Mouse (Mus musculus) testis, postnatal 14 days (tissue): Measurements from ENCODE around the gene Tcf7l1.
A peak's percentile ranks its signal among the peaks of the same experiment; 100 is the strongest.

Experiments used
- DNase-seq: peaks from one replicate; pipeline ENCODE4 v3.0.0; 2021; ENCODE audit warnings: low spot score

Gene Tcf7l1

GRCm38 (mm10) chr6:72659717-72660390, 129.2 kb downstream of the Tcf7l1 start:
- DNase-seq: no peak

GRCm38 (mm10) chr6:72658006-72658405, 131.0 kb downstream of the Tcf7l1 start:
- DNase-seq: no peak

DNA sequence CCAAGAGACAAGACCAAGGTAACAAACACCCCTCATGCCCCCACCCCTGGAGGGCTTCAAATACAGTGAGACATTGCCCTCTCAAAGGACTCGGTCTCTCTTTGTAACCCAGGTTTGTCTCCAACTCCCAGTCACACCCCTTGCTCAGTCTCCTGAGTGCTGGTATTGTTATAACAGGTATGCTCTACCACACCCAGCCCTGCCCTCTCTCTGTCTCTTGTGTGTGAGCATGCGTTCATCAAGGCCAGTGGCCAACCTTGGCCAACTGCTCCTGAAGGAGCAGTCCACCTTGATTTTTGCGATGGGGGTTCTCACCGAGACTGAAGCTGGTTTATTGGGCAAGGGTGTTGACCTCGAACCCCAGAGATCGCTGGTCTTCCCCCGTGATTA, 133.0 kb downstream of the Tcf7l1 start:
- DNase-seq: no peak

- DNase-seq: peak; percentile 45
These were observed 133.6 kb downstream of the Tcf7l1 start for GRCm38 (mm10) chr6:72655309-72656052.

GRCm38 (mm10) chr6:72654355-72654754, 134.7 kb downstream of the Tcf7l1 start:
- DNase-seq: no peak

- peak; percentile 46 for DNase-seq
These were observed 135.6 kb downstream of the Tcf7l1 start for GRCm38 (mm10) chr6:72653419-72653818.

DNA sequence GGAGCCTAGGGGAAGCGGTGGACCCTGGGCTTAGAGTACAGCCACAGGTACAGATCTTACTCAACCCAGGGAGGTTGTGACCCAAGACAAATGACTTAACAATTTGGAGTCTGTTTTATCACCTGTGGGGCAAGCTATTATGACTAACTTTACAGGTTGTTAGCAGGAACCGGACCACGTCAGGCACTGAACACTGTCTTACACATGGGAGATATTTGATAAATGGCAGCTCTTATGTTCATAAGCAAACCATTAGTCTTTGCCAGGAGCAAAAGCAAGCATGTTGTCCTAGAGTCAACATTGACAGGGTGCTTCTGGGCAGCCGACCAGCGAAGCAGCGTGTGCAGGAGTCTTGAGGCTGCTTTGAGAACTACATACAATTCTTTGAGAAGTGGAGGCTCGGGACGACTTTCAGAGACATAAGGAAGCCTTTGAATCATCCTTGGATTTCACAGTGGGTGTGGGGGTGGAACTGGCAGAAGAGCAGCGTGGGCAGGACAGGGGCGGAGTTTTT, 138.7 kb downstream of the Tcf7l1 start:
- DNase-seq: no peak

DNA sequence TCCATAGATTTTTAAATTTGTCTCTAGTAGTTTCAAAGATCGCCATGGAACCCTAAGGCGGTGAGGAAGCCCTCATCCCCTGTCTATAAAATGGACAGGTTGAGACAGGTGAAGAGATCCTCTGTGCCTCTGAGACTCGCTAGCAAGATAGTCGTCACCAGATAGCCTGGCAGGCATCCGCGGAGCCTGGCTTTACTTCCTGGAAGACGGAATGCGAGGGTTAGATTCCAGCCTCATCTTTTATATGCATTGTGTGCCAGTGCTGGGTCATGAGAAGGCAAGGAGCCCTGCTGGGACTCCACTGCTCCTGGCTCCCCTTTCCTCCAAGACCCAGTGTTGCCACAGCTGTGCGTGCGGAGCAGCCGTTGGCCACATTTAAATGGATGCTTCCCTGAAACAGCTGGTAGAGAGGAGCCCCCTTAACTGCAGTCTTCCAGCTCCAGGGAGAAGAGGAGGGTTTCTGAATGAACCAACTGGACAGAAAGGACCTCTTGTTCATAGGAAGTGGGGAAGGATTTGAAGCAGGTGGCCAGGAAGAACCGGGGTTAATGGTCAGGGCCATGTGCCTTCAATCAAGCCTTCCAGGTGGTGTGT, 141.0 kb downstream of the Tcf7l1 start:
- no peak for DNase-seq

GRCm38 (mm10) chr6:72647383-72647820, 141.7 kb downstream of the Tcf7l1 start:
- DNase-seq: no peak

DNA sequence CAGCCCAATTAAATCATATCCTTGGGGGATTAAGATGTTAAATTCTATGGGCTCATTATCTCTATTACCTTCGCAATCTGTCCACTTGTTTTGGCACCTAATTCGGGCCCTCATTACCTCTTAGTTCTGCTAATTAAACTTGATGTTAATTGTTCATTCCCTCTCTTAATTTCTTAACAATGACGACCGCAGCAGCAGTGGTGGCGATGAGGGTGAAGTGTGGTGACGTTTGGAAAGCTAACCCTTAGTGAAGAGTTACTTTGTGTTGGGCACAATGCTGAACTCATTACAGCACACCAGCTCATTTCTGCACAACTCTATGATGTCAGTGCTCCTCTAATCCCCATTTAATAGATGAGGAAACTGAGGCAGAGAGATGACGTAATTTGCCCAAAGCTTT, 143.7 kb downstream of the Tcf7l1 start:
- no peak for DNase-seq

DNA sequence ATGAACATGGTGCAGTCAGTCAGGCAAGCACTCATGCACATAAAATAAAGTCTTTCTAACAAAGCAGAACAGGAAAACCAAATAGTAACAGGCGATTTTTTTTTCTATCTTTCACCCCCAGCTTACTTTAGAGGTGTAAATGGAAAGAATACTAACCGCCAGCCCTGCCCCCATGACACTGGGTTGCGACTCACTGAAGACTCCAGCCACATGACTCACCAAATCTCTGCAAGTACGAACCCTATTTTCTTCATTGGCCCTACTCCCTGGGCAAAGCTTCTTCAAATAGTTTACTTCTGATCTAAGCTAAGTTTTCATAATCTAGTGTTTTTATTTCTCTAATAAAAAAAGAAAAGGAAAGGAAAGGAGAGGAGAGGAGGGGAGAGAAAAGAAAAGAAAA, 144.5 kb downstream of the Tcf7l1 start:
- DNase-seq: no peak

- DNase-seq: no peak
These were observed 147.7 kb downstream of the Tcf7l1 start for GRCm38 (mm10) chr6:72641218-72641954.

GRCm38 (mm10) chr6:72636940-72637339, 152.1 kb downstream of the Tcf7l1 start:
- DNase-seq: no peak

DNA sequence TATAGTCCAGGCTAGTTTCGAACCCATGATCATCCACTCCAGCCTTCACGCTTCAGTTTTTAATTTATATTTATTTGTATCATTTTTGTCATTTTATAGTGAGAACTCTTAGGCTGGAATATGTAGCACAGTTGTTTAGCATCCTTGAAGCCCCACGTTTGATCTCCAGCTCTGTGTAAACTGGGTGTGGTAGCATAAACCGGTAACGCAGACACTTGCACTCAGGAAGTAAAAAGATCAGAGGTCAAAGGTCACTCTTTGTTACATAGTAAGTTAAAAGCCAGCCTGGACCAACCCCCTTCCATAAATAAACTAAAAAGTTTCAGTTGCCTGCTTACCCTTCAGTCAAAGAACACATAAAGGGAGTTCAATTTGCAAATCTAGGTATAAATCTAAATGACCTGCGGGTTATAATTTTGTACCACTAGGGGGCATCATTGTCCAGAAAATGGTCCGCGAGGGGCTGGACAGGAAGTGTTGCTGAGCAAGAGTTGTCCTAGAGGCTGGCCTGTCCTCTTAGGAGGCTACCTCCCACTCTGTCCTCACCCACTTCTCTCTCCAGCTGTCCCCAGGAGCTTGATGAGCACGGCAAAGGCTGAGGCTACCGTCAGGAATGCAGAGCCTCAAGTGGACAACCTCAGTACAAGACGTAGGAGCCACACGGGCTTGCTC, 153.2 kb downstream of the Tcf7l1 start:
- peak; percentile 51 for DNase-seq

- no peak for DNase-seq
These were observed 154.7 kb downstream of the Tcf7l1 start for GRCm38 (mm10) chr6:72634311-72634710.

DNA sequence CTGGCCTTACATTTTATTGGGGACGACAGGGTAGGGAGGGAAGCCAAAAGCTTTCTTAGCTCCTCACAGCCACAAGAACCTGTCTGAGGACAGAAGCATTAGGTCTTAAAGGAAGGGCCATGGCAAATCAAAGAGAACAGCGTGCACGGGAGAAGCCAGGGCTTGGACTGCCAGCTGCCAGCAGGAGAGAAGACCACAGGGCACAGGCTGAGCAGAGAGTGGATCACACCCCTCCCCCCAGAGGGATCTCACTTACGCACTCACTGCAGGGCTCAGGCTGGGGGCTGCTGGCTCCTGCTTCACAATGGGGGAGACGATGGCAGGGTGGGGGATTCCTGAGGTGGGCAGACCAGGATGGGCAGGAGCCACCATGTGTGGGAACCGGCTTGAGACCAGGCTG, 157.4 kb downstream of the Tcf7l1 start:
- DNase-seq: no peak

DNA sequence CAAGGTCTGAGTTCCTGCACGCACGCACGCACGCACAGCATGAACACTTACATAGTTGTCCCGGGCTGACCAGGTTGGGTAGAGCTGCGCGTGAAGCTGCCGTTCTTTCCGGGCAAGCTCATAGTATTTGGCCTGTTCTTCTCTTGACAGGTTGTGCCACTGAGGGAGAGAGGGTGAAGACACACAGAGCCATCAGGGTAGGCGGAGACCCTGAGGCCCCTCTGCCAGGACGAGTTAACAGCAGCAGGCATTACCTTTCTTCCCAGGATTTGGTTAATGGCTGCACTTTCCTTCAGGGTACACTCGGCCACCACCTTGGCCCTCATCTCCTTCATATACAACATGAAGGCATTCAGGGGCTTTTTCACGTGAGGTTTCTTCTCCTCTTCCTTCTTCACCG, 158.1 kb downstream of the Tcf7l1 start:
- no peak for DNase-seq

DNA sequence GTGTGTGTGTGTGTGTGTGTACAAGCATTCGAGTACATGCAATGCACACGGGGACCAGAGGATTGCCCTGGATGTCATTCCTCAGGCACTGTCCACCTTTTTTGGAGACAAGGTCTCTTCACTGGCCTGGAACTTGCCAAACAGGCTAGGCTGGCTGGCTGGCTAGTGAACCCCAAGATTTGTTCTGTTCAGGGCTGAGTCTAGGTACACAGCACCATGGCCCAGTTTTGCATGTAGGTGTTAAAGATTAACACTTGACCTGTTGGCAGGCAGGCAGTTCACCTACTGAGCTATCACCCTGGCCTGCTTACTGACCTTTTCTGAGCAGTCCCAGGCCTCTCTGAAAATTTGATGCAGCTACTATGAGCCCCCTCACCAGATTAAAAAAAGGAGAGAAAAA, 158.7 kb downstream of the Tcf7l1 start:
- DNase-seq: no peak

GRCm38 (mm10) chr6:72627276-72627675, 161.8 kb downstream of the Tcf7l1 start:
- peak; percentile 48 for DNase-seq

DNA sequence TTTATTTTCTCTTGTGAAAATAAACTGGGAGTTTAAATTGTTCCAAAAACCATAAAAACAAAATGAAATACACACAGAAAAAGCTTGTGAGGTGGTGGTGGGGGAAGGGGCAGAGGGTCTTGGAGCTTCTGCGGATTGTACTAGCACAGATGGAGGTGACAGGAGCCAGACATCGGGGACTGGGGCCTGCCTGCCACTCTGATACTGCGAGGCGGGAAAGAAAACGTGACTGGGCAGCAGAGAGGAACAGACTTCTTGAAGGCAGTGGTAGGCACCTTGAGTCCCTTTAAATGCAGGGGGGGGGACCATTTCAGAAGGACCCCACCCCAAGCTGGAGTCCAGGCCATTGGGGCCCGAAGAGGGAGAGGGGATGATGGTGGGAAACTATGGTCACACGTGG, 162.7 kb downstream of the Tcf7l1 start:
- DNase-seq: no peak

- DNase-seq: peak; percentile 65
These were observed 165.2 kb downstream of the Tcf7l1 start for GRCm38 (mm10) chr6:72623661-72624402.
